Mouse (Mus musculus): Measurements from ENCODE around the gene Gpr34. TPM values are rescaled to one million over a fixed set of nuclear protein-coding genes. Genes with fewer than 3 reads are reported as not detected.

Gene Gpr34
- total RNA-seq, 2 experiments from 2014 or later, result 11.1 to 17.5 TPM

DNA sequence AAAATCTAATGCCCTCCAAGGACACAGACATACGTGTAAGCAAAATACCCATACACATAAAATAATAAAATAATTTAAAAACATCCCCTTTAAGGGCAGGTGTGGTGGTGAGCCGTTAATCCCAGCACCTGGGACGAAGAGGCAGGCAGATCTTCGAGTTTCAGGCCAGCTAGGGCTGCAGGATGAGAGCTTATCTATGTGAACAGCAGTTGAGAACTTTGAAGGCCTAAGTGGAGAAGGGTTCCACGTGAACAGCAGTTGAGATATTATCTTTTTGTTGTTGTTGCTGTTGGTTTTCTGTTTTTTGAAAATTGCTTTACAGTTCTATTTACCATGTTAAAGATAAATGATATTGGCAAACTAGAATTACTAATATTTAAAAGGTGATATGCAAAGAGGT lies 37.0 kb downstream of the Gpr34 start:
- no peak for DNase-seq (ENCODE audit: low spot score in 2 of 2)

DNA sequence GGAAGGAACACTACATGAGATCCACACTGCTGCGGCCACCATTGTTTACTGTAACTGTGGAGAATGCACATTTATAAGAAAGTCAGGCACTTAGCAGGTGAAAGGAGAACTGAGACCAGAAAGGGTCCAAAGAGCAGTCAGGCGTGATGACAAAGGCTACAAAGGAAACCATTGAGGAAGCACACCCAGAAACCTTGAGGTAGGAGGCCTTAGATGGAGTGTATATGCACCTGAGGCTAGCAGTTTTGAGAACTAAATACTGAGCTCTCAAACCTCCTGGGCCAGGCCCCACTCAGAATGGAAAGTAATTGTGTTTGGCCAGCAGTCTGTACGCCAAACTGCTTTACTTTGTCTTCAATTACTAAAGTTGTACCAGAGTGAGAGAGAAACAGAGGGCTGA lies 38.5 kb downstream of the Gpr34 start:
- DNase-seq (ENCODE audit: low spot score in 2 of 2), result no peak

DNA sequence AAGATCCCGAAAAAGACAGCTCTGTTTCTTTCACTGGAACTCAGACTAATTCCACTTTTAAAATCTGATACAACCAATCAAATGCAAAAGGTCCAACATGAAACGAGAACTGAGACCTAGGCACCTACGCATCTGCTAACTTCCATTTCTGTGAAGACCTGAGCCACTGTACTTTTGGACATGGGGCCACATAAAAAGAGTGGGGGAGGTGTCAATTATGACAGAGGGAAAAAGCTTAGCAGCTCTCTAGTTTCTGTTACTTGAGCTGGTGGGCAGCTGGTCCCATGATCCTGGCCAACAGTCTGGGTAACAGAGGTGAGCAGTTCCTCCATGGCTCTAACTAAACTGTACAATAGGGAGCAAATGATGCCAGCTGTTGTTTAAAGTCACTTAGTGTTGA lies 41.1 kb downstream of the Gpr34 start:
- DNase-seq (ENCODE audit: low spot score in 2 of 2), result no peak

DNA sequence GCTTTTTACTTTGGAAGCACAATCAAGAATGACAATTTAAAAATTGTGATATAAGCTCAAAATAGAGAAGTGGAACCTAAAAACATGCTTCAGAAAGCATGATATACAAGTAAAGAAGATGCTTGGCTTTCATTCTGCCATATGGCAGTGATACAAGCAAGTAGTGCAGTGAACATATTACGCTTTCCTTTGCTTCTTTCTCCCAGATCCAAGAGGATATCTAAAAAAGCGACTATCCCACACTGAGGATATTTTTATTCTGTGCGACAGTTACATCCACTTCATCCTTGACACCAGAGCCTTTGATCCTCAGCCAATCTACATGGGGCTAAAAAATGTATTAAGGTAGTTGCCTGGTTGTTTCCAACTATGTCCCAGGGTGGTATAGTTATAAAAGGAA lies 49.9 kb downstream of the Gpr34 start:
- DNase-seq (ENCODE audit: low spot score in 2 of 2), result no peak

DNA sequence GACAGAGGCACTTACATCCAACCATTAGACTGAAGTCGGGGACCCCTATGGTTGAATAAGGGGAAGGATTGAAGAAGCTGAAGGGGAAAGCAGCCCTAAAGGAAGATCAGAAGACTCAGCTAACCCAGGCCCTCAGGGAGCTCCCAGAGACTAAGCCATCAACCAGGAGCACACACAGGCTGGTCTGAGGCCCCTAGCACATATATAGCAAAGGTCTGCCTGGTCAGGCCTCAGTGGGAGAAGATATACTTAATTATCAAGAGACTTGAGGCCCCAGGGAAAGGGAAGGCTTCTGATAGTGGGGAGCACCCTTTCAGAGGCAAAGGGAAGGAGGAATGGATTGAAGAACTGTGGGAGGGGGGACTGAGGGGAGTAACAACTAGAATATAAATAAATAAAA lies 54.7 kb downstream of the Gpr34 start:
- DNase-seq (ENCODE audit: low spot score in 2 of 2), result no peak

DNA sequence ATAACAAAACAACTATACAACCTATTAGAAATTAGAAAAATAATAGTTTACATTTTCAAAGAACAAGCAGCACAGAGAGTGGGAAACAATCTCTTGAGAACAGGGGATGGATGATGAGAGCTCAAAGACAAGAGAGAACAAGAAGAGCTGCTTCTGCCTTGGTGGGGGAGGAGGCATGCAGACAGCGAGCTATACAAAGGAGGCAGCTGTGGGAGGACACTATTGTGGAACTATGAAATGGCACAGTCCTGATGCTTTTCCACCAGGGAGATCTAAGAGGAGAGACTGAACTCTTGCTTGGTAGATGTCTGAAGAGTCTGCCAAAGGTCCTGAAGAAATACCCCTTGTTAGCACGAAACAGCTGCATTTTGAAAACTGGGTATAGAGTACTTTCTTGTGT lies 56.5 kb downstream of the Gpr34 start:
- DNase-seq (ENCODE audit: low spot score in 2 of 2), result no peak

Small RNA genes within 50 kb of the gene (microRNA-seq; reads per million reads assigned to microRNA genes)
- 0 reads per million in 2 experiments for gene Gm25246

Other genes starting within 250 kb of the Gpr34 start
- gene Nyx, start 166.0 kb upstream of the Gpr34 start, total RNA-seq (2021), result under 1 TPM; 0.60 to 0.72 TPM
- gene Gpr82, start 29.3 kb downstream of the Gpr34 start, total RNA-seq (2021), result not detected
- 100 to 1,000 TPM; 106 to 112 TPM for gene Cask, start 219.3 kb downstream of the Gpr34 start, total RNA-seq (2021)